Mouse (Mus musculus) E14TG2a.4 (cell line): Measurements from ENCODE around the gene Wdtc1.
A peak's percentile ranks its signal among the peaks of the same experiment; 100 is the strongest.

Experiments used
- H3K27me3 ChIP-seq: 2 replicates; pipeline ENCODE4 v1.6.1; 2014; ENCODE audit warnings: low read length, control low read depth; ENCODE audit not compliant: insufficient read depth
- H3K36me3 ChIP-seq: 2 replicates; pipeline ENCODE4 v1.6.1; 2014; ENCODE audit warnings: low read length, control low read depth; ENCODE audit not compliant: insufficient read depth
- H3K4me1 ChIP-seq: replicated peaks from 2 replicates; pipeline ENCODE4 v1.6.1; 2014; ENCODE audit warnings: low read depth, low read length, control low read depth
- H3K4me3 ChIP-seq: replicated peaks from 2 replicates; pipeline ENCODE4 v1.5.1; 2014; ENCODE audit warnings: mild to moderate bottlenecking, low read length
- H3K9me3 ChIP-seq: 2 replicates; pipeline ENCODE4 v1.6.1; 2014; ENCODE audit warnings: low read length, control low read depth
- CTCF ChIP-seq: conservative IDR thresholded peaks from 2 replicates; pipeline ENCODE4 v1.5.1; 2014; ENCODE audit warnings: low read length
- NANOG ChIP-seq: IDR thresholded peaks from 2 replicates; pipeline ENCODE4 v1.6.1; 2014; ENCODE audit warnings: borderline replicate concordance, low read length, mixed read lengths
- POU5F1 ChIP-seq: IDR thresholded peaks from 2 replicates; pipeline ENCODE4 v1.6.1; 2014; ENCODE audit warnings: low read length, borderline replicate concordance

The Wdtc1 gene

DNA sequence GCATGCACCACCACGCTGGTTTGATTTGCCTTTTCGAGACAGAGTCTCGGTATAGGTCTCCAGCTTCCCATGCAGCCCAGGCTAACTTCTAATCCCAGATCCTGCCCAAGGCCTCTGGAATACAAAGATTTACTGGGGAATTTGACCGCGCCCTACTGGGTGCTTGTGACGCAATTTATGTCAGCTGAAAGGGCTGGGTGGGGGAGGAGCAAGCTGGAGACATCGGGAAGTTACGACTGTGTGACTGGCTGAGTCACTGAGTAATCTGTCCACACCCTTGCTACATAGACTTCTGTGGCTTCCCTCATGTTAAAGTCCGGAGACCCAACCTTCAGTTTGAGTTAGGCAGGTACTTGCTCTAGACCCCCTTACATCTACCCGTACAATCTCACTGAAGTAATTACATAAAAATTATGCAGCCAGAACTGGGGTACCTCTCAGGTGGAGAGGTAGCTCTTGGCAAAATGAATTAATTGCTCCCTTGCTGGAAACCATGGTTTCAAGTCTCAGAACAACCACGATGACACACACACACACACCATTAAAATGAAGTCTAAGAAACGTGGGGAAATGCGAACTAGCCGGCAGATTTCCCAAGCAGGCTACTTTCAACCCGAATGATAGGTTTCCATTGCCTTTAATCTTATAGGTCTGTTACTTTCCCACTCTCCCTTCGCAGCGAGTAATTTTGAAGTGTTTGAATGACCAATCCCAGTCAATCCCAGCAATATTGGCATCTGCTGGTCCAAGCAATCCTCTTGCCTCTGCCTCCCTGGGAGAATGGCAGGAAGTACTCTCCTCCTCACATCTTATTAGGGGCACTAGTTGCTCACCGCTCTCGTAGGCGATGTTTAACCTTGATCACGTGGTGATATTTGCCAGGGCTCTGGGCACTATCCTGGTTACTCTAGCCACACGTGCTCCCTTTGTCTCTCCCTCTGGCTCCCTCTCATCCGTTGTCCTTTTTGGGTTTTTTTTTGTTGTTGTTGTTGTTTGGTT lies at the start of gene Wdtc1:
Gene Wdtc1 (minus strand): TSS at position 115 of the 999 bp plus-strand sequence.
- no peaks in the 10 kb centered on the region for H3K27me3 ChIP-seq

DNA sequence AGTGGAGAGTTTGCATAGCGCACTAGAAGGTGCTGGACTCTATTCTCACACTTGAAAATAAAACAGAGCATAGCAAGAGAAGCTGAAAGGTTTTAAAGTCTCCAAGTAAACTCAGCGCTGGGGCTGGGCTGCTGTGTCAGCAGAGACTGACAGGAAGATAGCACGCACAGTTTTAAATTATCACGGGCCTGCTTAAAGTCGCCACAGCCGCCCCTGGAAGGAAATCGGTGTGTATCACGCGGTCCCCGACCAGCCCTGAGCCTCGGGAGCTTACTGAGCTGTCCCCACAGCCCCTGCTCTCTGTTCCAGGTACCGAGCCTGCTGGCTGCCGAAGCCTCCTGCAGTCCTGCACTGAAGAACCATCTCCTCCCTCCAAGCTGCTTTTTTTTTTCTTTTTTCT lies 48.7 kb upstream of the Wdtc1 start:
- no peaks in the 10 kb centered on the region for H3K27me3 ChIP-seq
- H3K4me1 ChIP-seq, result peaks cover 52% of the 10 kb centered on the region
- no peak overlapping the region for H3K4me3 ChIP-seq
- peaks cover 50% of the 10 kb centered on the region for H3K36me3 ChIP-seq
- no peaks in the 10 kb centered on the region for H3K9me3 ChIP-seq
- no peak for TF ChIP-seq CTCF

More for the DNA sequence above, at the start of gene Wdtc1:
- H3K36me3 ChIP-seq, result peaks cover 9% of the 10 kb centered on the region; the same call in 1 of the 2 replicates
- no peaks in the 10 kb centered on the region for H3K9me3 ChIP-seq
- peaks cover 57% of the 10 kb centered on the region for H3K4me1 ChIP-seq
- TF ChIP-seq POU5F1 (no peak), CTCF (no peak), NANOG (no peak)
- H3K4me3 ChIP-seq, result peak within 1 kb of the TSS; percentile 83

DNA sequence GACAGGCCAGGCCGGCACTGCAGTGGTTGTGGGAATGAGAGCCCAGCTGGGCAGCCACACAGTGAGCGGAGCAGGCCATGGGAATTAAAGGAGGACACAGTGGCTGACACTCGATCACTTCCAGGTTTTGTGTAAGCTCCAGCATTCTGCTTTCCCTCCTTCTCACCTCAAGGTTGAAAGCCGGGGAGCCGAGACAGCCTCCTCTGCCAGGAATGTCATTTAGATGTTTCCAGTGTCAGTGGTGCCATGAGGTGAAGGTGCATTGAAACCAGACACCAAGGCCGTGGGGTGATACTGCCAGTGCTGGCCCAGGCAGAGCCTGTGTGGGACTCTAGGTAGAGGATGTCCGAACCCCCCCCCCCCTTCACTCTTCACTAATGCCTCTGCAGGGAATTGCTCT lies 46.8 kb upstream of the Wdtc1 start:
- Histone ChIP-seq H3K4me3 (no peak overlapping the region), H3K9me3 (no peaks in the 10 kb centered on the region), H3K36me3 (peaks cover 41% of the 10 kb centered on the region), H3K4me1 (peaks cover 52% of the 10 kb centered on the region), H3K27me3 (no peaks in the 10 kb centered on the region)
- no peak for TF ChIP-seq CTCF

DNA sequence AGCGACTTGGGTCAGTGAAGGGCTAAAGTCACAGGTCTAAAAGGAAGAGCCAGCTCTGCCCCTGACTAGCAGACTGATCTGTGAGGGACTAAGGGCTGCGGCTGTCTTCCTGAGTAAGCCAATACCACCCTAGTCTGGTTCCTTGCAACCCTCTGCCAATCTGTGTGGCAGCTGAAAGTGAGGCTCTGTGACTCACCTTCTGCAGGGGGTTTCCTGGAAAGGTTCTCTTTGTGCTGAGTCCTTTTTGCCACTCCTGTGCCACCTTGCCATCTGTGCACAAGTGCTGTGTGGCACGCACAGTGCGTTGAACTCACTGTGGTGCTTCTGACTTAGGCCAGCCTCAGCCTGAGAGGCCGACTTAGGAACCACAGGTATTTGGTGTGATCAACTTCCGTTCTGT lies 46.2 kb upstream of the Wdtc1 start:
- no peak overlapping the region for H3K4me3 ChIP-seq
- TF ChIP-seq NANOG, result no peak
- TF ChIP-seq POU5F1, result no peak
- no peak for TF ChIP-seq CTCF
- H3K9me3 ChIP-seq, result no peaks in the 10 kb centered on the region
- peaks cover 58% of the 10 kb centered on the region for H3K4me1 ChIP-seq
- peaks cover 36% of the 10 kb centered on the region for H3K36me3 ChIP-seq
- no peaks in the 10 kb centered on the region for H3K27me3 ChIP-seq

DNA sequence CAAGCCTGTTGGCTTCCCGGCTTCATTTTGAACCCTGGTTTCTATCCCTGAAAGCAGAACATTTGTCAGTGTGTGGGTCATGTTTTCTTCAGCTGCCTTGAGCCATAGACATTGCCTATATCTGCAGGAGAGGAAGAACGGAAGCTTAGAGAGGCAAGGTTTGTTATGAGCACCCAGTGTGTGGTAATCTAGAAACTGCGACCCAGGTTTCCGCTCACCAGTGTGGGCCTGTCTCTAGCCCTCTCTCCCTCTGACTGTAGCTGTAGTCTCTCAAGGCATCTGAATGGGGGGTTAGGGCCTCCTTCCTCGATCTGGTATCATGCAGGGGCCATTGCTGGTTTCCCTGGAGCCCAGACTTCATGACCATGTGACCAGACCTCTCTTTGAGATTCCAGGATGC lies 45.3 kb upstream of the Wdtc1 start:
- TF ChIP-seq CTCF (no peak), NANOG (no peak), POU5F1 (no peak)
- no peaks in the 10 kb centered on the region for H3K9me3 ChIP-seq
- H3K4me3 ChIP-seq, result no peak overlapping the region
- H3K4me1 ChIP-seq, result peaks cover 64% of the 10 kb centered on the region
- H3K36me3 ChIP-seq, result peaks cover 31% of the 10 kb centered on the region
- H3K27me3 ChIP-seq, result no peaks in the 10 kb centered on the region

DNA sequence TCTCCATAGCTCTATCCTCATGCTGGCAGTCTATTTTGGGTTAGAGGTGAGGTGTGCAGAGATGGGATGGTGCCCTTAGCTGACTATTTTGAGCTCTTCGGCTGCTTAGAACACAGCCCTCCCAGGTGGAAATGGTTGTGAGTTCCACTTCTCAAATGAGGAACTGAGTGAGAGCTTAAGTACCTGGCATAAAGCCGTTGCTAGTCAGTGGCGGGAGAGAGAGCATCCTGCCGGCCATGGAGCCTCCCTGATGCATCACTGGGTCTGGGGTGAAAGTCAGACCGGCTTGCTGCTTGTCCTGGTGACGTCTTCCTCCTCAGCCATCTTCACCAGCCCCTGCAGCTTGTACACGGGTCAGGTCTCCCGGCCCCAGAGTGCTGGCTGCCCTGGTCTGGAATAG lies 44.7 kb upstream of the Wdtc1 start:
- Histone ChIP-seq H3K4me3 (no peak overlapping the region), H3K9me3 (no peaks in the 10 kb centered on the region), H3K36me3 (peaks cover 26% of the 10 kb centered on the region), H3K27me3 (no peaks in the 10 kb centered on the region), H3K4me1 (peaks cover 64% of the 10 kb centered on the region)
- TF ChIP-seq NANOG (no peak), POU5F1 (no peak), CTCF (no peak)

DNA sequence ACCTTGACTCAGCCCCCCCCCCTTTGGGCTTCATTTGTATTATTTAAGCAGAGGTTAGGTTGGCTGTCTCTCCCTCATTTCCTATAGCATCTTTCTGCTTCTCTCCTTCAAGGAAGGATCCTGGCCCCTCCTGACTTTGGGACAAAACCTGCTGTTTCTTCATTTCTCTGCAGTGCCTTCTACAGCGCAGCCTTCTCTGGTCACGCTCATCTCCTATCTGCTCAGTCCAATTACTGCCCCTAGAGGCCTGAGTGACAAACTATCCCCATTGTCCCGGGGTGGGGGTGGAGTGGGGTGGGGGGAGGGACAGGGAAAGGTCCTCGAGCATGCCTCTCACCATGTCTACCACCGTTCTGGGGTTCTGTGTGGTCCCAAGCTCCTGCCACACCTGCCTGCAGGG lies 44.0 kb upstream of the Wdtc1 start:
- Histone ChIP-seq H3K4me3 (no peak overlapping the region), H3K9me3 (no peaks in the 10 kb centered on the region), H3K36me3 (peaks cover 23% of the 10 kb centered on the region), H3K27me3 (no peaks in the 10 kb centered on the region), H3K4me1 (peaks cover 65% of the 10 kb centered on the region)
- TF ChIP-seq POU5F1 (no peak), CTCF (no peak), NANOG (no peak)

DNA sequence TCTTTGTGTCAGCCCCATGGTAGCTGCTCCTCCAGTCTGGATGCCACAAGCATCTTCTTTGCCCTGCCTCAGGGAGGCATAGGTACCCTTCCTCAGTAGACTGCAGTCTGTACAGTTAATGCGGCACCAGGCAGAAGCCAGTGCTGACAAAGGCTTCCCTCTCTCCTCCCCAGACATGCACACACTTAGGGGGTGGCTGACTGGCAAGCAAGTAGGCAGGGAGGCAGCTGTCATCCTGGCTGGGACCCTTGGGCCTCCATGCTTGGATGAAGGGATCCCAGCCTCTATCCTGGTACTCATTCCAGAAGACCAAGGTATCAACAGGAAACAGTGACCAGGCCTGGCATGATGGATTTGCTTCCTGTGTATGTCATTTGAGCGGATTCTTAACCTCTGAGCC lies 42.8 kb upstream of the Wdtc1 start:
- H3K4me1 ChIP-seq, result peaks cover 77% of the 10 kb centered on the region
- TF ChIP-seq NANOG (no peak), CTCF (no peak), POU5F1 (no peak)
- H3K4me3 ChIP-seq, result no peak overlapping the region
- H3K9me3 ChIP-seq, result no peaks in the 10 kb centered on the region
- peaks cover 23% of the 10 kb centered on the region for H3K36me3 ChIP-seq
- H3K27me3 ChIP-seq, result no peaks in the 10 kb centered on the region
